8 mouse cellular contexts compared by ENCODE assay signal in genomic region chr14:15438485-15439157, GRCm38 (mm10). TPM values are rescaled to one million over a fixed set of nuclear protein-coding genes. Genes with fewer than 3 reads are reported as not detected.
A peak's percentile ranks its signal among the peaks of the same experiment; 100 is the strongest.
DNase-seq lines count a peak whose midpoint lies in the region; ATAC-seq and TF ChIP-seq lines count a peak whose summit lies in the region.

Lrrc3b (minus strand) TSS chr14:15438987.

- TF ChIP-seq CTCF in intestine, postnatal 0 days (IDR thresholded peaks at IDR 0.05; ENCODE audit: low read depth): peak; percentile 37

- under 1% methylated on average over 51 of the region's 51 CpGs for WGBS in intestine, postnatal 0 days
- WGBS in midbrain, embryonic 16.5 days: under 1% methylated on average over 50 of the region's 51 CpGs

- H3K27ac ChIP-seq in intestine, postnatal 0 days (ENCODE audit: low read depth, low read length): no peak within 1 kb of the TSS
- peak within 1 kb of the TSS; percentile 92 for H3K27ac ChIP-seq in midbrain, embryonic 16.5 days (ENCODE audit: low read length)

- intact Hi-C loops in left cerebral cortex, postnatal 36 days (cut with DNase I): loop anchor here (5.0 kb wide), 1 partner anchor 61 kb away; no protein-coding TSS in a partner anchor

- 0 out of 2 replicates have a peak, but pooled peaks cover 3% of the 10 kb centered on the region for H3K4me1 ChIP-seq in intestine, postnatal 0 days (replicated peaks; ENCODE audit: control insufficient read depth, insufficient read depth, low read length)
- H3K4me1 ChIP-seq in midbrain, embryonic 16.5 days (ENCODE audit: control insufficient read depth, insufficient read depth, low read length): peaks cover 5% of the 10 kb centered on the region; the same call in 1 of the 2 replicates

- peak; percentile 35; the same call in 1 of the 2 replicates for ATAC-seq in granulocyte monocyte progenitor cell, adult 5-6 weeks (replicated peaks; ENCODE audit: poor library complexity, severe bottlenecking)
- ATAC-seq in intestine, postnatal 0 days: peak; percentile 51; the same call in 1 of the 2 replicates
- ATAC-seq in midbrain, embryonic 16.5 days: peak; percentile 95

- peaks cover 9% of the 10 kb centered on the region; the same call in 1 of the 2 replicates for H3K27me3 ChIP-seq in intestine, postnatal 0 days (replicated peaks; ENCODE audit: control insufficient read depth, insufficient read depth, low read length)
- H3K27me3 ChIP-seq in midbrain, embryonic 16.5 days (ENCODE audit: control insufficient read depth, insufficient read depth, low read depth, low read length): no peaks in the 10 kb centered on the region

- peak within 1 kb of the TSS; percentile 57 for H3K4me3 ChIP-seq in intestine, postnatal 0 days (ENCODE audit: low read depth, low read length)
- peak within 1 kb of the TSS; percentile 74 for H3K4me3 ChIP-seq in midbrain, embryonic 16.5 days (ENCODE audit: low read depth, low read length)

- H3K36me3 ChIP-seq in intestine, postnatal 0 days (ENCODE audit: control insufficient read depth, insufficient read depth): no peaks in the 10 kb centered on the region
- H3K36me3 ChIP-seq in midbrain, embryonic 16.5 days (ENCODE audit: control insufficient read depth, insufficient read depth, low read length): no peaks in the 10 kb centered on the region

- no peak within 1 kb of the TSS for H3K9ac ChIP-seq in intestine, postnatal 0 days (ENCODE audit: low read depth, low read length)
- H3K9ac ChIP-seq in midbrain, embryonic 16.5 days (ENCODE audit: low read depth, low read length): peak within 1 kb of the TSS; percentile 84

- peak within 1 kb of the TSS; percentile 80 for H3K4me2 ChIP-seq in intestine, postnatal 0 days (replicated peaks; ENCODE audit: low read depth)
- peak within 1 kb of the TSS; percentile 81 for H3K4me2 ChIP-seq in midbrain, embryonic 16.5 days (ENCODE audit: low read length)

- DNase-seq in gastrocnemius, postnatal 10 days: peak; percentile 24
- DNase-seq in gastrocnemius, adult 8-10 months (ENCODE audit: low spot score in 2 of 2): no peak
- peak; percentile 80 for DNase-seq in embryo, embryonic 10 days (ENCODE audit: low spot score)
- peak; percentile 78 for DNase-seq in left cerebral cortex, postnatal 36 days (ENCODE audit: low spot score in 2 of 2)
- DNase-seq in yolk sac, embryonic 10.5 days (ENCODE audit: low spot score): peak; percentile 37

- no peaks in the 10 kb centered on the region for H3K9me3 ChIP-seq in intestine, postnatal 0 days (ENCODE audit: control insufficient read depth)
- no peaks in the 10 kb centered on the region for H3K9me3 ChIP-seq in midbrain, embryonic 16.5 days (replicated peaks; ENCODE audit: control insufficient read depth, low read length, poor library complexity, severe bottlenecking)

RNA-seq across cellular contexts. Expression of gene Lrrc3b, which starts in this region (rescaled TPM):
- 1 to 10 TPM; 2.7 to 4.6 TPM for total RNA-seq in gastrocnemius, postnatal 10 days (2021)
- 1 to 10 TPM in 3 of 4 experiments, under 1 TPM in 1; 0.80 to 2.6 (median 2.1) TPM for total RNA-seq in gastrocnemius, adult 8-10 months (2022)
- not detected in 2 replicates for total RNA-seq in granulocyte monocyte progenitor cell, adult 5-6 weeks (2014; fragmentation: Nextera tagmentation)
- total RNA-seq in granulocyte monocyte progenitor cell, adult 5-6 weeks (2017): not detected in 2 replicates
- 1.4 and 1.9 TPM in 2 replicates for polyA plus RNA-seq in intestine, postnatal 0 days (2015; fragmentation: Nextera tagmentation; extraction: Ambion mirVana)
- total RNA-seq in left cerebral cortex, postnatal 36 days (2021): 10 to 100 TPM; 20.9 to 21.3 TPM
- 28.5 and 30.2 TPM in 2 replicates for polyA plus RNA-seq in midbrain, embryonic 16.5 days (2015; fragmentation: Nextera tagmentation; extraction: Ambion mirVana)

Comparison
In these comparisons a context has a peak if more than half of its experiments do, and no peak if none do; other contexts are left out.
1. RNA of gene Lrrc3b (polyA plus RNA-seq): 28.5 to 30.2 TPM in midbrain, embryonic 16.5 days; 1.4 to 1.9 TPM in intestine, postnatal 0 days; every median in the first group is over 10 times any median in the second.
2. DNase-seq: peak in gastrocnemius, postnatal 10 days (single experiment), embryo, embryonic 10 days (single experiment), left cerebral cortex, postnatal 36 days (2 of 2) and yolk sac, embryonic 10.5 days (single experiment); none in gastrocnemius, adult 8-10 months (0 of 2).
3. Peak in ATAC-seq in granulocyte monocyte progenitor cell, adult 5-6 weeks; RNA of the gene not detected or under 1 TPM.
4. ATAC-seq: peak in every context shown above with its lines; median percentile 95 in midbrain, embryonic 16.5 days; 51 in intestine, postnatal 0 days; 35 in granulocyte monocyte progenitor cell, adult 5-6 weeks.